Mouse (Mus musculus) frontal cortex, adult (tissue): ENCODE measurements around the gene Zfp850.
A peak's percentile ranks its signal among the peaks of the same experiment; 100 is the strongest.
"Not testable (repeated sequence)": the region's sequence is repeated elsewhere in the genome, so short reads cannot be mapped to it uniquely, and the experiment has no call there.

Source experiments
- ATAC-seq: cut with Nextera tagmentation; 2 replicates; pipeline ENCODE4 v1.9.2; 2017; ENCODE audit warnings: mild to moderate bottlenecking, moderate library complexity, mixed read lengths; ENCODE audit not compliant: low TSS enrichment

The Zfp850 gene

DNA sequence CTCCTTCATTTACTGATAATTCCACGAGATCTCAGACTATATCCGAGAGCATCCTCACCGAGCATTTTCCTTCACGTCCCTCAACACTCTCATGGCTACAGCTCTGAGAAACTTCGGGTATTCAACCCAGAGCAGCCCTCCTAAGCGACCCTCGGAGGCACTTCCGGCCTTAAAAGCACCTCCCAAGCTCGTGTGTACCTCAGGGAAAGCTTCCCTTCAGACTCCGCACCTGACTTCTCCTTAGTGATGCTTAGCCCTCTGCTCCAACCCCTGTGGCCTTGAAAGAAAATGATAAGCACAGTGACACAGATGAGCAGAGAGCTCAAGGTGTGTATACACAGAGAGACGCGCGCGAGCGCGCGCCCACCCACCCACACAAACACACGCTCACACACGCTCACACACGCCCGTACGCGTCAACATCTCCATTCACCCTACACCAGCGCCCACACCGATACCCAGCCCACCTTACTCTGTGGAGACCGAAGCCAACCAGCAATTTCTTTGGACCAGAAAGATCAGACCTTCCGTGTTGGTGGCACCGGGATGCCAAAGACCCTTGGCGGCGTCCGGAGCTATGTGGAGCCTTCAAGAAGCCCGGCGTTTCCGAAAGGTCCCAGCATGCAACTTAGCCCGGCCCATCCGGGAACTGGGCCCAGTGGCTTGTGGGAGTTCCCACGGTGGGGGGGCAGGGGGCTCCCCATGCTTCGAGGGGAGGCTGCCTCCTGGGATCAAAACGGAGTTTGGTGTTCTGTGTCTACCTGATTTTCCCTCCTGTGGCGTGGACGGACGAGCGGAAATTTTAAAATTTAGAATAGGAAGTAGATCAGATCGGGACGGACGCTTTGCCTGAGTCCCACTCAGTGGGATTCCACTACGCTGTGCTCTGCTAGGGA lies at the start of gene Zfp850:
TSS of gene Zfp850 (minus strand) at position 567 of the 896 bp plus-strand sequence.
- peak; percentile 91 for ATAC-seq

DNA sequence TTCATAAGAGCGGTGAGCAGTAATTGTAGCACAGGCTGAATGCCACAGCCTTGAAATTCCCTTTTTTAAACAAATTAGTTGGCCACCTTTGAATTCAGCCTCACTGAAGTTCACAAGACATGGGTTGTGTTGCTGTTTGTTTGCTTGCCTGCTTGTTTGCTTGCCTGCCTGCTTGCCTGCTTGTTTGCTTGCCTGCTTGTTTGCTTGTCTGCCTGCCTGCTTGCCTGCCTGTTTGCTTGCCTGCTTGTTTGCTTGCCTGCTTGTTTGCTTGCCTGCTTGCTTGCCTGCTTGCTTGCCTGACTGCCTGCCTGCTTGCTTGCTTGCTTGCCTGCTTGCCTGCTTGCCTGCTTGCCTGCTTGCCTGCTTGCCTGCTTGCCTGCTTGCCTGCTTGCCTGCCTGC lies 46.1 kb upstream of the Zfp850 start:
- no peak for ATAC-seq

DNA sequence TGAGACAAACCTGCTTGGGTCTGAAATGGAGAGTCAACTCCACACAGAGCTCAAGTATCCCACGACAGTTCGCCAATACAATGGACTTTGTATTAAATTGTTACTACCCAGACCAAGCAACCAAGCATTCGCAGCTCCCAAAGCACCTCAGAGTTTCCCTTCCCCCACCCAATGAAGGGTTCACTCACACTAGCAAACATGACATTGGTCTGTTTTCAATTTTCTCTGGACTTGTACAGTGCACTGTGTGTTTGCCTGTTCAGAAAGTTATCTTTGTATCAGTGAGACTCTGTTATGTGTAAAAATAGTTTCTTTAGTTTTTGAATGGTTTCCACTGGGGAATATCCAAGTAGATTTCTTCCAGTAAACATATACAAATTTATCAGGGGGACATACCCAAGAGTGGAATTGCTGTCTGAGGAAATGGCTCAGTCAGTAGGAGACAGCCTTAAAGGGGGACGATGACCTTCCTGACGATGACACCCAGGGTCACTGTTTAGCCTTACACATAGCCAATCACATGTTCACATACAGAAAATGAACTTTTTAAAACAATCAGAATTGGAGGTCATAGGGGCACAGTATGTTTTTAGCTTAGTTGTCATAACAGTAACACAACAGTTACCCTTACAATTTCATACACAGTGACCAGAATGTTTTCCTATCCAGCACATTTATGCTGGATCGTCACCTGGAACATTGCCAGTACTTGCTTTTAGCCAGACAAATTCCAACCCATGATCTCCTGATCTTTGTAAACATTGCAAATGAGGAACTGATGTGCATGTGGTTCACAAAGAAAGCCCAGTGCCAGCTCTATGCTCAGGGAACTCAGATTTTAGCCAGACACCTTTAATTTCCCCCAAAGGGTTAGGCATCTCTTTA lies 39.4 kb upstream of the Zfp850 start:
- no peak for ATAC-seq

DNA sequence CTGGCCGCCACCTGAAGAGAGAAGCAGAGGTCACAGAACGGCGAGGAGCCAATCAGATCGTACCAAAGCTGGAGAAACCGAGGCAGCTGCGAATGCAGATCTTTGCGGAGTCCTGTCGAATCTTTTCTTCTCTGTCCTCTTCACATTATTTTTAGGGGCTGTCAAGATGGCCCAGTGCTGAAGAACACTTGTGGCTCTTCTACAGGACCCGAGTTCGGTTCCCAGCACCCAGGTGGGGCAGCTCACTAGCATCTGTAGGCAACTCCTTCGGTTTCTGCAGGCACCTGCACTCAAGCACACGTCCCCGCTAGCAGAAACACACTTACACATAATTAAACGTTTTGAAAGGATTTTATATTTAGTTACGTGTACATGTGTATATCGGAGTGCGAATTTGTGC lies 36.7 kb upstream of the Zfp850 start:
- ATAC-seq, result no peak

DNA sequence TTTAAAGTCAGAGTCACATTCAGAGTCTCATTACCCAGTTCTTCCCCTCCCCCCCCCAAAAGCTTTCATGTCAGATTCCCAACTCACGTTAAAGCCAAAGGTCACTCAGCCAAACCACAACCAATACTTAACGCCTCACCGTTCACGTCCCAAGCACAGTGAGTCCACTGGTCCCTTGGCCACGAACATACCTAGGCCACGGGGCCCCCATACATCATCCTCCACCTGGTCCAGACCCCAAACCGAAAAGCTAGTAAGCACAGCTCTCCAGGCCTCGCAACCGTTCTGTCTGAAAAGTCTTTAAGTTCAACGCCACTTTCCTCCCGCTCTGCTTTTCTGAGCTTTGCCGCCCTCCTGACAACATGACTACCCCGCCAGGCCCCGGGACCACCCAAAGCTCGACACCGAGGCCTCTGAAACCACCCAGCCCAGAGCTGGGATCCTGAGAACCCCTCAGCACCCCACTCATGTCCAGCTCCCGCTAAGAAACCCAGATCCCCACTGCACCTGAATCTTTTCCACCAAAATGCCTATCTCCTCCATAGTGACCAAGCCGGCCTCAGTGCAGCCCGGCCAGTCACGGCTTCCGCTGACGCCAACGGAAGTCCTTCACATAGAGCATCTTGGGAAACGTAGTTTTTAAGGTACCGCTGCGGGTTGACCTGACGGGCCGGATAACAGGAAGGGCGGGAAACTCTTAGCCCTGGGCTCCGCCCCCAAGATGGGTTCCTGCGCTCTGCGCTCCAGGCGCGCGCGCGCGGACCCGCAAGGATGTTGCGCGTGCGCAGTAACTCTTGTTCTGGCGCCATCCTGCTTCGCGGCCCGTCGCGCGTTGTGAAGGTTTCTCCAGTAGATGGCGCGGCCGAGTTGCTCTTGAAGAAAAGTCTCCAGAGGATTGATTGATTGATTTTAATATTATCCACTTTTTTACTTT lies 35.8 kb upstream of the Zfp850 start, which contains the start of gene Psmc4:
TSS of gene Psmc4 (minus strand) at position 626 of the 934 bp plus-strand sequence.
- ATAC-seq, result peak; percentile 100

DNA sequence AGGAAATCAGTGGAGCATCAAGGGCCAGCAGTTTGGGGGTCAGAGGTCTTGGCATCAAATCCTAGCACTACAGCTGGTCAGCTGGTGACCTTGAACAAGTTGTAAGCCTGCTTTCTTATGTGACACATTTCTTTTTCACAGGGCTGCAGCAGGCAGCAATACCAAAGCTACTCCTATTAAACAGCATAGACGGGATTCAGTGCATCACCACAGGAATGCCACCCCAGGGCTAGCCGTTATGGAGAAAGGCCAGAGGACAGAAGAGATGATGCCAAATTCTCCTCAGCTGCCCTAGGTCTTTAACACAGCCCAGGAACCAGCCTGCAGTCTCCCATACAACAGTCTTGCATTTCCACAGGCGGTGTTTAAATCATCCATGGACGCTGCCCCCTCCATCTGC lies 30.6 kb upstream of the Zfp850 start:
- no peak for ATAC-seq

DNA sequence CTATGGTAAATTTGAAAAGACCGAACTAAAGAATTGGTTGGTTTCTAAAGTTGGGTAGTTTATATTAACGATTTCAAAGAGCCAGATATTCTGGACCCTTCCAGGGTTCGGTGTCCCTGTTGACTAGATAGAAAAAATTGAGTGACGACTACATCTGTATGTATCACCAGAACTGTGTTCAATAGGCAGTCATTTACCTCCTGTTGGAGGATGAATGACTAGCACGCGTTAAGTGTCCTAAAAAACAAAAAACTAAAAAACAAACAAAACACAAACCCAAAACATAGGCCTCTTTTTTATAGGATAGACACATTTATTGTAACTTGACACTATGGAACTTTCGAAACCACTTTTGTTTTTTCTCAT lies 513 bp upstream of the Zfp850 start:
- ATAC-seq, result peak; percentile 27; the same call in 1 of the 2 replicates

DNA sequence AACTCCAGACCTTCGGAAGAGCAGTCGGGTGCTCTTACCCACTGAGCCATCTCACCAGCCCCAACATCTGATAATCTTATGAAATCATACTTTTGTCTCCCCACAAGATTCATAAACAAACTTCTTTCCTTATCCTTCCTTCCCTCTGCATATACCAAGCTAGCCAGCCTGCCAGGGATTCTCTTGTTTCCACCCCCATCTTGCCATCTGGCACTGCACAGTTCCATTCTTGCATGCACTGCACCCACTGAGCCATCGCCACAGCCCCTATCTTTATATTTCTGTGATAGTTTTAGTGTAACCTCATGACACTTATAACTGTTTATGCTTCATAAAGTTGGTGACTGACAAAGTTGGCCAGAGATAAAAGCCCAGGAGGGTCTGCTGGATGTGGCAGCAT lies 3.6 kb downstream of the Zfp850 start:
- ATAC-seq, result no peak; the same call in 1 of the 2 replicates

DNA sequence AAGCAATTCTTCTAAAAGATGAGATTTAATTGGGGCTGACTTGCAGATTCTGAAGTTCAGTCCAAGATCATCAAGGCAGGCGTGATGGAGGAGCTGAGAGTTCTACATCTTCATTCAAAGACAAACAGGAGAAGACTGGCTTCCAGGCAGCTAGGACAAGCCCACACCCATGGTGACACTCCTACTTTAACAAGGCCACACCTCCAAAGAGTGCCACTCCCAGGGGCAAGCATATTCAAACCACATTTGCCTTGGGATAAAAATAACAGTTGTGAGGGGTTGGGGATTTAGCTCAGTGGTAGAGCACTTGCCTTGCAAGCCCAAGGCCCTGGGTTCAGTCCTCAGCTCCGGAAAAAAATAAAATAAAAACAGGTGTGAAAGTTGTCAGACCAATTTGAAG lies 31.7 kb downstream of the Zfp850 start:
- ATAC-seq, result no peak

DNA sequence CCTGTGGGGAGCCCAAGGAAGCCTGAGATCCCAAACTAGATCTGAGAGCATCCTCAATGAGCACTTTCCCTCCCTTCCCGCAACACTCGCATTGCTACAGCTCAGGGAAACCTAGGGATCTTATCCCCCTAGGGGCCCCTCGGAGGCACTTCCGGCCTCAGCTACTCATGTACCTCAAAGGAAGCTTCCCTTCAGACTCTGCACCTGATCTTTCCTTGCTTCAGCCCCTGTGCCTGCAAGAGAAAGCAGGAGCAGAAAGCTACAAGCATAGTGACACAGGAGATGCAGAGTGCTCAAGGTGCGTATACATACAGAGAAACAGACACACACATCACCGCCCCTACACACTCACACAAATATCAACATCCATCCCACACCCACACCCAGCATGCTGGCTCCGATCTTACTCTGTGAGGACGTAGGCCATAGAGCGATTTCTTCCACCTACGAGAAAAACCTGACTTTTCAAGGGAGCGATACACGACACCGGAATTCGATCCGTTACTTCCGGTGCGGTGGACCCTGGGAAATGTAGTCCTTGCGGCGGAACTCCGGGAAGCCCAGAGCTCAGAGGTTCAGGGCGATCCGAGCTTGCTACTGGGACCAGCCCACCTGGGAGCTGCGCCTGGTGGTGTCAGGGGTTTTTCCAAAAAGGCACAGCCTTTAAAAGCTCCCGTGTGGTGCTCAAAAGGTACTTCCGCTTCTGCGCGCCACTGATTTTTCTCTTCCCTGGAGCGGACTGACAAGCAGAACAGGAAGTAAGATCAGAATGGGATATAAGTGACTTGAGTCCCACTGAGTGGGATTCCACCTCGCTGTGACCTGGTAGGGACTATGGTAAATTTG lies 35.0 kb downstream of the Zfp850 start, which contains the start of gene Zfp780b:
TSS of gene Zfp780b (minus strand) at position 489 of the 846 bp plus-strand sequence.
- ATAC-seq, result peak; percentile 96

DNA sequence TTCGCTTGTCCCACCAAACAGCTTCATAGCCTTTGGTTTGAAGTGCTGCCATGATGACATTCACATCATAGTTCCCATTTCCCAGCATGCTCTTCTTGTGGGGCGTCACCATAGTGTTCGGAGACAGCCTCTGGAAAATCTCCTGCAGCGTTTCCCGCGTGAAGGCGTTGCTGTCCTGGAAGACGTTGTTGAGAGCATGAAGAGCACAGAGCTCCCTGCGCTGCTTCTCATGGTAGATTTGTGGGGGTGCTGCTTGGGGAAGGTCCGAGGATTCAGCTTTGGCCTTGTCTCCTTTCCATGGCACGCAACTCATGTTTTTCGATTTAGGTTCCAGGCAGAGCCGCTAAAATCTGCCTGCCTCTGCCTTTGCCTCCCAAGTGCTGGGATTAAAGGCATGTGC lies 64.5 kb downstream of the Zfp850 start:
- ATAC-seq, result not testable (repeated sequence)

DNA sequence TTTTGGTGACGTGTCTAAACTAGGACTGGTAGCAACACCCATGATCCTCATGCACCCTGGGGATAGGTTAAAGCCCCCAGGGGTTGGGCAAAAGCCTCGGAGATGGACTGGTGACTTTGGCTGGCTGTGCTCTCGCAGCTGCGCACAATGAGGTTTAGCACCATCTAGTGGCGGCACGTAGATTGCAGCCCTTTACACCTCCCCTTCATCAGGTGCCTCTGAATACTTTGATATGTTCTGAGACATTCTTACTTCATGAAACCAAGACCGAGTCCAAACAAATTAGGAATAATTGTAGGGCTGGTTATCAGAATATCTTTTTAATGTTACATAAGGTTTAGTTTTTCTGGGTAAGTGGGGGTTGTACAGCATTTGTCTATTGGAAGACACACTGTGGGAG lies 72.0 kb downstream of the Zfp850 start:
- ATAC-seq, result not testable (repeated sequence)
